Mouse (Mus musculus): ENCODE data around the gene Epb41l2. TPM values are rescaled to one million over a fixed set of nuclear protein-coding genes. Genes with fewer than 3 reads are reported as not detected.

Gene Epb41l2
- polyA plus RNA-seq, 1 experiment from 2014 or later, result 95.3 TPM

Other genes with a start within 250 kb of the Epb41l2 start
- 18.9 and 20.1 TPM in 2 replicates for gene Akap7, start 51.9 kb upstream of the Epb41l2 start, polyA plus RNA-seq (2015; fragmentation: Nextera tagmentation; extraction: Ambion mirVana)
- gene Smlr1, start 176.5 kb downstream of the Epb41l2 start, polyA plus RNA-seq (2015; fragmentation: Nextera tagmentation; extraction: Ambion mirVana), result 0.75 TPM in 1 of 2 replicates, not detected in the other

Measured in lung, embryonic 16.5 days (tissue).